Mouse (Mus musculus): ENCODE data around the gene Neu3. TPM values are rescaled to one million over a fixed set of nuclear protein-coding genes. Genes with fewer than 3 reads are reported as not detected.

The Neu3 gene
- polyA plus RNA-seq, 1 experiment = 2.9 TPM

GRCm38 (mm10) chr7:99787935-99788334 lies 40.3 kb downstream of the Neu3 start:
- Histone ChIP-seq H3K27ac (ENCODE audit: insufficient read depth, low read length) (no peak overlapping the region), H3K27me3 (ENCODE audit: control insufficient read depth, insufficient read depth, low read length) (no peaks in the 10 kb centered on the region), H3K4me1 (ENCODE audit: control insufficient read depth, insufficient read depth, low read length) (no peaks in the 10 kb centered on the region), H3K4me3 (replicated peaks; ENCODE audit: insufficient read depth, low read depth, low read length) (no peak overlapping the region)
- no peak for TF ChIP-seq CTCF (IDR thresholded peaks at IDR 0.05; ENCODE audit: borderline replicate concordance, insufficient read depth, low read depth, low read length)
- TF ChIP-seq POLR2A (IDR thresholded peaks at IDR 0.05; ENCODE audit: borderline replicate concordance, insufficient read depth, low read length) = no peak
- 50% methylated on average over 2 of the region's 2 CpGs for WGBS
- no peak for DNase-seq

- 81% methylated on average over 3 of the region's 3 CpGs for WGBS
- Histone ChIP-seq H3K27me3 (ENCODE audit: control insufficient read depth, insufficient read depth, low read length) (no peaks in the 10 kb centered on the region), H3K27ac (ENCODE audit: insufficient read depth, low read length) (no peak overlapping the region), H3K4me1 (ENCODE audit: control insufficient read depth, insufficient read depth, low read length) (no peaks in the 10 kb centered on the region), H3K4me3 (replicated peaks; ENCODE audit: insufficient read depth, low read depth, low read length) (no peak overlapping the region)
- TF ChIP-seq CTCF (IDR thresholded peaks at IDR 0.05; ENCODE audit: borderline replicate concordance, insufficient read depth, low read depth, low read length) = no peak
- no peak for TF ChIP-seq POLR2A (IDR thresholded peaks at IDR 0.05; ENCODE audit: borderline replicate concordance, insufficient read depth, low read length)
- no peak for DNase-seq
These were observed 41.4 kb downstream of the Neu3 start for GRCm38 (mm10) chr7:99786774-99787173.

GRCm38 (mm10) chr7:99785553-99785952 lies 42.7 kb downstream of the Neu3 start:
- no peaks in the 10 kb centered on the region for H3K27me3 ChIP-seq (ENCODE audit: control insufficient read depth, insufficient read depth, low read length)

GRCm38 (mm10) chr7:99783421-99783820 lies 44.8 kb downstream of the Neu3 start:
- whole genome bisulfite sequencing = 69% methylated on average over 7 of the region's 7 CpGs

More at GRCm38 (mm10) chr7:99785553-99785952, 42.7 kb downstream of the Neu3 start:
- no peak for DNase-seq
- Histone ChIP-seq H3K27ac (ENCODE audit: insufficient read depth, low read length) (no peak overlapping the region), H3K4me3 (replicated peaks; ENCODE audit: insufficient read depth, low read depth, low read length) (no peak overlapping the region), H3K4me1 (ENCODE audit: control insufficient read depth, insufficient read depth, low read length) (no peaks in the 10 kb centered on the region)
- 93% methylated on average over 3 of the region's 3 CpGs for WGBS
- TF ChIP-seq CTCF (IDR thresholded peaks at IDR 0.05; ENCODE audit: borderline replicate concordance, insufficient read depth, low read depth, low read length) (no peak), POLR2A (IDR thresholded peaks at IDR 0.05; ENCODE audit: borderline replicate concordance, insufficient read depth, low read length) (no peak)

GRCm38 (mm10) chr7:99781916-99782315 lies 46.3 kb downstream of the Neu3 start:
- no peaks in the 10 kb centered on the region for H3K4me1 ChIP-seq (ENCODE audit: control insufficient read depth, insufficient read depth, low read length)
- no peak for DNase-seq
- no peak overlapping the region for H3K4me3 ChIP-seq (replicated peaks; ENCODE audit: insufficient read depth, low read depth, low read length)
- no peak overlapping the region for H3K27ac ChIP-seq (ENCODE audit: insufficient read depth, low read length)
- TF ChIP-seq POLR2A (IDR thresholded peaks at IDR 0.05; ENCODE audit: borderline replicate concordance, insufficient read depth, low read length) (no peak), CTCF (IDR thresholded peaks at IDR 0.05; ENCODE audit: borderline replicate concordance, insufficient read depth, low read depth, low read length) (no peak)
- H3K27me3 ChIP-seq (ENCODE audit: control insufficient read depth, insufficient read depth, low read length) = no peaks in the 10 kb centered on the region
- WGBS = 82% methylated on average over 2 of the region's 2 CpGs

More at GRCm38 (mm10) chr7:99783421-99783820, 44.8 kb downstream of the Neu3 start:
- no peak for DNase-seq
- TF ChIP-seq POLR2A (IDR thresholded peaks at IDR 0.05; ENCODE audit: borderline replicate concordance, insufficient read depth, low read length) = no peak
- no peak for TF ChIP-seq CTCF (IDR thresholded peaks at IDR 0.05; ENCODE audit: borderline replicate concordance, insufficient read depth, low read depth, low read length)
- Histone ChIP-seq H3K4me1 (ENCODE audit: control insufficient read depth, insufficient read depth, low read length) (no peaks in the 10 kb centered on the region), H3K4me3 (replicated peaks; ENCODE audit: insufficient read depth, low read depth, low read length) (no peak overlapping the region), H3K27me3 (ENCODE audit: control insufficient read depth, insufficient read depth, low read length) (no peaks in the 10 kb centered on the region), H3K27ac (ENCODE audit: insufficient read depth, low read length) (no peak overlapping the region)

GRCm38 (mm10) chr7:99781385-99781784 lies 46.8 kb downstream of the Neu3 start:
- H3K4me3 ChIP-seq (replicated peaks; ENCODE audit: insufficient read depth, low read depth, low read length) = no peak overlapping the region

DNA sequence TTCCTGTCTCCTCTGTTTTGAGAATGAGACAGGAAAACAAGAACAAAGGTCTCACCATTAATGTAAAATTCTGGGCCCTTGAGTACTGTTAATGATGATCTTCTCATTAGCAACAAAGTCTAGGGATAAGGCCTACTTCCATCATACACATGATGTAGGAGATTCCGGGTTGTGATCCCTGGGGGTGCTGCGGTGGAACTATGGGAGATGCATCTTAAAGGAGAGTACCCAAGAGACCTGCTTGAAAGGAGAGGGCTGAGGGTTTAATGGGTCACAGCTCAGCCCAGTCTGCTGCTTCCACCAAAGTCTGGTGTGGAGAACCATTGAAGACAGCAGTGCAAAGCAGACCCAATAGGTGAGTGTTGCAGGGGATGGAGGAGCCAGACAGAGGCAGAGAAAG lies 65.0 kb downstream of the Neu3 start, which contains the start of gene Olfr521:
Gene Olfr521, plus strand, starts transcription at position 301 of the 400 bp plus-strand sequence.
- no peak for TF ChIP-seq POLR2A (IDR thresholded peaks at IDR 0.05; ENCODE audit: borderline replicate concordance, insufficient read depth, low read length)
- TF ChIP-seq CTCF (IDR thresholded peaks at IDR 0.05; ENCODE audit: borderline replicate concordance, insufficient read depth, low read depth, low read length) = no peak
- H3K27ac ChIP-seq (ENCODE audit: insufficient read depth, low read length) = no peak within 1 kb of the TSS
- H3K4me3 ChIP-seq (replicated peaks; ENCODE audit: insufficient read depth, low read depth, low read length) = no peak within 1 kb of the TSS
- no peak for DNase-seq
- no peaks in the 10 kb centered on the region for H3K27me3 ChIP-seq (ENCODE audit: control insufficient read depth, insufficient read depth, low read length)
- H3K4me1 ChIP-seq (ENCODE audit: control insufficient read depth, insufficient read depth, low read length) = no peaks in the 10 kb centered on the region
- WGBS = 97% methylated on average over 2 of the region's 2 CpGs

More at GRCm38 (mm10) chr7:99781385-99781784, 46.8 kb downstream of the Neu3 start:
- TF ChIP-seq POLR2A (IDR thresholded peaks at IDR 0.05; ENCODE audit: borderline replicate concordance, insufficient read depth, low read length) = no peak
- no peak for TF ChIP-seq CTCF (IDR thresholded peaks at IDR 0.05; ENCODE audit: borderline replicate concordance, insufficient read depth, low read depth, low read length)
- H3K27ac ChIP-seq (ENCODE audit: insufficient read depth, low read length) = no peak overlapping the region
- H3K4me1 ChIP-seq (ENCODE audit: control insufficient read depth, insufficient read depth, low read length) = no peaks in the 10 kb centered on the region
- WGBS = 81% methylated on average over 5 of the region's 5 CpGs
- DNase-seq = no peak
- no peaks in the 10 kb centered on the region for H3K27me3 ChIP-seq (ENCODE audit: control insufficient read depth, insufficient read depth, low read length)

Other genes starting within 250 kb of the Neu3 start
- gene Tpbgl, start 201.3 kb downstream of the Neu3 start, polyA plus RNA-seq (2012; rRNA removed) = 4.0 and 4.8 TPM in 2 replicates
- gene Slco2b1, start 117.1 kb downstream of the Neu3 start, polyA plus RNA-seq (2012; rRNA removed) = 8.1 and 9.4 TPM in 2 replicates
- not detected in 2 replicates for gene Olfr520, start 98.1 kb downstream of the Neu3 start, polyA plus RNA-seq (2012; rRNA removed)
- not detected in 2 replicates for gene Olfr521, start 64.9 kb downstream of the Neu3 start, polyA plus RNA-seq (2012; rRNA removed)
- gene Xrra1, start 30.7 kb upstream of the Neu3 start, polyA plus RNA-seq (2012; rRNA removed) = 0.34 and 0.59 TPM in 2 replicates
- gene Spcs2, start 35.0 kb upstream of the Neu3 start, polyA plus RNA-seq (2012; rRNA removed) = 76.8 and 78.5 TPM in 2 replicates
- gene Rnf169, start 152.0 kb upstream of the Neu3 start, polyA plus RNA-seq (2012; rRNA removed) = 8.1 and 8.7 TPM in 2 replicates
- gene Chrdl2, start 177.8 kb upstream of the Neu3 start, polyA plus RNA-seq (2012; rRNA removed) = 0.79 and 1.3 TPM in 2 replicates